Mouse (Mus musculus): Measurements from ENCODE around the gene Dcaf10.

DNA sequence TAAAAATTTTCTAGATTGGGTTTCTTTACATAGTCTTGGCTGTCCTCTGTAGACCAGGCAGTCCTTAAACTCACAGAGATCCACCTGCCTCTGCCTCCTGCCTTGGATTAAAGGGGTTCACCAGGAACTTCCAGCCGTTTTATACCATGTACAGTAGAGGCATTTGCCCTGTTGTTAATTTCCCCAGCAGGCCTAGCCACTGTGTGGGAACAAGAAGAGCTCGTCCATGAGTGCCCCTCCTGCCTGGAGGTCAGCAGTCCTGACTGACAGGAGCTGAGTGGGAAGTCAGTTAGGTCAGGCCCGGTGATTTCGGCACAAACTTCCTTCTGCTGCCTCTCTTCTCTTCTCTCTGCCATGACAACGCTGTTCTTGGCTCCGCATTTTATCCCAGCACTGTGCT lies 33.3 kb upstream of the Dcaf10 start:
- no peak for TF ChIP-seq GATA1 (IDR thresholded peaks at IDR 0.05; ENCODE audit: low read length)
- TF ChIP-seq TAL1 (IDR thresholded peaks at IDR 0.05; ENCODE audit: low read length): no peak

All from erythroblast, embryonic 14.5 days (primary cell).